Mouse (Mus musculus): ENCODE measurements around the gene Uqcrfs1. TPM values are rescaled to one million over a fixed set of nuclear protein-coding genes. Genes with fewer than 3 reads are reported as not detected.
A peak's percentile ranks its signal among the peaks of the same experiment; 100 is the strongest.

Uqcrfs1 gene
- 218 and 252 TPM in 2 replicates for polyA plus RNA-seq (2014; fragmentation: Nextera tagmentation; extraction: Ambion mirVana)

DNA sequence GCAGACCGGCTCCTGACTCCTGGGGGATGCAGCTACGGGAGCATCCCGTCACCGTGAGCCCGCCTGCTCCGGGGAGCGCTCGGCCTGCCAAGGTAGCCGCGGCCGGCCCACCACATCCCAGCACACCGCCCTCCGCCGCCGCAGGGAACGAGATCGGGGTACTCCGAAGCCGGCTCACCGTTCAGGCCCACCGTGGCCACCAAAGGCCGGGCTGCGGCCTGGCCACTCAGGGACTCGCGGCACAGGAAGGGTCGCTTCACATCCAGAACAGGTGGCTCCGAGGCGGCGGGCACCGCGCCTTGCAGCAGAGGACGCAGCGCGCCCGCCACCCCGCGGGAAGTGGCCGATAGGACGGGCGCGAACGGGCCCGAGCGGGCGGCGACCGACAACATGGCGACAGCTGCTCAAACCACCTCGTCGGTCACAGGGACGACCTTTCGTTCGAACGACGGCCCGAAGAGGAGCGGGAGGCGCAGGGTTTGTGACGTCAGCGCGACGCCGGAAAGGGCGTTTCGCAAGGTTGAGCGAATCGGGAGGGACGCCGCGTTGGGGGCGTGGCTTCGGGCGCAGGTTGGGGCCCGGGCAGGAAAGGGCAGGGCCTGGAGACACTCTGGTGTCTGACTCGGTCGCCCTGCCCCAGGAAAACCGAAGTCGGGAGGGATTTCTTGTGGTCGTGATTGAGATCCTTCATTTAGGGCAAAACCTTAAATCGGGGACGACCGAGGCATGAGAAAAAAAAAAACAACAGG lies at the start of gene Uqcrfs1:
Uqcrfs1 (minus strand) TSS at position 507 of the 749 bp plus-strand sequence.
- ATAC-seq (ENCODE audit: low read depth) (peak; percentile 99), DNase-seq (ENCODE audit: low spot score) (peak; percentile 98)
- Histone ChIP-seq H3K4me1 (ENCODE audit: control insufficient read depth, insufficient read depth, low read length) (peaks cover 11% of the 10 kb centered on the region), H3K27me3 (replicated peaks; ENCODE audit: control insufficient read depth, insufficient read depth, low read length) (no peaks in the 10 kb centered on the region), H3K4me2 (ENCODE audit: low read depth, low read length) (peak within 1 kb of the TSS; percentile 76), H3K4me3 (ENCODE audit: low read depth, low read length) (peak within 1 kb of the TSS; percentile 99), H3K9ac (ENCODE audit: low read depth, low read length) (peak within 1 kb of the TSS; percentile 98), H3K36me3 (ENCODE audit: control insufficient read depth, insufficient read depth, low read length) (peaks cover 9% of the 10 kb centered on the region), H3K9me3 (ENCODE audit: control insufficient read depth, low read length) (no peaks in the 10 kb centered on the region), H3K27ac (replicated peaks; ENCODE audit: low read depth, low read length) (peak within 1 kb of the TSS; percentile 81)
- WGBS, result 0% methylated on average over 41 of the region's 82 CpGs

DNA sequence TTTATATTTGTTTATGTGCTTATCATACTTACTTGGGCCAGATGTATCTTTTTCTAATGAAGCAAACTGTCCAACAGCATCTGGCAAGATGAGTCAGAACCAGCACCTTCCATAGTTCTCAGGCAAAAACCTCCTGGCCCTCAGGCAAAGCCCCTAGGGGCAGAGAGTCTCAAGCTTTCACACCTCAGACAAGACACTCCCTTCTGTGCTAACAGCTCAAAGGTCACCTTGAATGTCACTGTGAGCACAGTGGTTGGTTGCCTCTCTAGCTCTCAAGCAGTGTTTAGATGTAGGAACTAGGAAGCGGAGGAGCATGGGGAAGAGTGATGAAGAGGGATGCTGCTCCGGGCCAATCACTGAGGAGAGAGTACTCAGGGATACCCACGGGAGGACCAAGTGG lies 40.6 kb upstream of the Uqcrfs1 start:
- DNase-seq (ENCODE audit: low spot score) (no peak), ATAC-seq (ENCODE audit: low read depth) (no peak)
- no peaks in the 10 kb centered on the region for H3K27me3 ChIP-seq (replicated peaks; ENCODE audit: control insufficient read depth, insufficient read depth, low read length)
- no peaks in the 10 kb centered on the region for H3K9me3 ChIP-seq (ENCODE audit: control insufficient read depth, low read length)
- H3K4me3 ChIP-seq (ENCODE audit: low read depth, low read length), result no peak overlapping the region
- no peak overlapping the region for H3K27ac ChIP-seq (replicated peaks; ENCODE audit: low read depth, low read length)
- H3K4me1 ChIP-seq (ENCODE audit: control insufficient read depth, insufficient read depth, low read length), result no peaks in the 10 kb centered on the region
- H3K36me3 ChIP-seq (ENCODE audit: control insufficient read depth, insufficient read depth, low read length), result no peaks in the 10 kb centered on the region
- WGBS, result 84% methylated on average over 3 of the region's 3 CpGs
- H3K4me2 ChIP-seq (ENCODE audit: low read depth, low read length), result no peak overlapping the region
- H3K9ac ChIP-seq (ENCODE audit: low read depth, low read length), result no peak overlapping the region

DNA sequence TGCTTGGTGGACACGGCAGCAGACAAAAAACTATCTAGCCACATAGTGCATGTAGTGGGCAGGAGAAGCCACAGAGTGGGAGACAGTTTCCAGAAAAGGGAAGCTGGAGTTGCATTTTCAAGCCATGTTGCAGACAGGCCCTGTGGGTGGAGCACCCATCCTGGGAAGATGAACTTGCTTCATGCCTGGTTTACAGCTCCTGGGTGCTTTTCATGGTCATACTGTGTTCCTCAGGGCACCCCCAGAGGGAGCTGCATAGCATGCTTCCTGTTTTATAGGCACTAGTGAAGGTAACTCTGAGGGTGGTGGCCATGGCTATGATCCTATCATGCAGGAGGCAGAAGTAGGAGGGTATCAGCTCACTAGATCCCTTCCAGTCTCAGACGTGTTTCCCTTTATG lies 37.4 kb upstream of the Uqcrfs1 start:
- H3K9me3 ChIP-seq (ENCODE audit: control insufficient read depth, low read length), result no peaks in the 10 kb centered on the region
- H3K9ac ChIP-seq (ENCODE audit: low read depth, low read length), result no peak overlapping the region
- H3K36me3 ChIP-seq (ENCODE audit: control insufficient read depth, insufficient read depth, low read length), result no peaks in the 10 kb centered on the region
- H3K4me3 ChIP-seq (ENCODE audit: low read depth, low read length), result no peak overlapping the region
- H3K27ac ChIP-seq (replicated peaks; ENCODE audit: low read depth, low read length), result no peak overlapping the region
- no peaks in the 10 kb centered on the region for H3K27me3 ChIP-seq (replicated peaks; ENCODE audit: control insufficient read depth, insufficient read depth, low read length)
- WGBS, result 72% methylated on average over 2 of the region's 2 CpGs
- ATAC-seq (ENCODE audit: low read depth) (no peak), DNase-seq (ENCODE audit: low spot score) (no peak)
- H3K4me2 ChIP-seq (ENCODE audit: low read depth, low read length), result no peak overlapping the region
- no peaks in the 10 kb centered on the region for H3K4me1 ChIP-seq (ENCODE audit: control insufficient read depth, insufficient read depth, low read length)

GRCm38 (mm10) chr13:30578806-30579205 lies 33.6 kb upstream of the Uqcrfs1 start:
- Histone ChIP-seq H3K9ac (ENCODE audit: low read depth, low read length) (no peak overlapping the region), H3K27ac (replicated peaks; ENCODE audit: low read depth, low read length) (no peak overlapping the region), H3K9me3 (ENCODE audit: control insufficient read depth, low read length) (no peaks in the 10 kb centered on the region), H3K36me3 (ENCODE audit: control insufficient read depth, insufficient read depth, low read length) (no peaks in the 10 kb centered on the region), H3K4me2 (ENCODE audit: low read depth, low read length) (no peak overlapping the region), H3K4me1 (ENCODE audit: control insufficient read depth, insufficient read depth, low read length) (no peaks in the 10 kb centered on the region), H3K4me3 (ENCODE audit: low read depth, low read length) (no peak overlapping the region), H3K27me3 (replicated peaks; ENCODE audit: control insufficient read depth, insufficient read depth, low read length) (no peaks in the 10 kb centered on the region)
- ATAC-seq (ENCODE audit: low read depth) (no peak), DNase-seq (ENCODE audit: low spot score) (no peak)
- 72% methylated on average over 2 of the region's 2 CpGs for WGBS

DNA sequence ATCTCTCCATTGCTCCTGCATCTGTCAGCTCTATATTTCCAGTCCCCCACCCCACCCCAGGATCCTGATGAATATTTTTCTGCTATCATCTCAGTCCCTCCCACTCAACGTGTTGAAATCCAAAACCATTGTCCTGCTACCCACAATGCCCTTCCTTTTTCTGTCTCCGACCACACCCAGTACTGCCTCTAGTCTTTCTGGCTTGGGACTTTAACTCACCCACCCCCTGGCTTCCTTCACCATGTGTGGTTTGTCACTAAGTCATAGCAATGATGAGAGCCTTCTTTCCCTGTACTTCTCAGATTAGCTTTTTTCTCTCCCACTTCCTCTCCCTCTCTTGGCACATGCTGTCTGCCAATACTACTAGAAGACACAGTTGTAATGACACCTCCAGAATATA lies 31.7 kb upstream of the Uqcrfs1 start:
- Histone ChIP-seq H3K4me2 (ENCODE audit: low read depth, low read length) (no peak overlapping the region), H3K9ac (ENCODE audit: low read depth, low read length) (no peak overlapping the region), H3K4me3 (ENCODE audit: low read depth, low read length) (no peak overlapping the region), H3K27me3 (replicated peaks; ENCODE audit: control insufficient read depth, insufficient read depth, low read length) (no peaks in the 10 kb centered on the region), H3K27ac (replicated peaks; ENCODE audit: low read depth, low read length) (no peak overlapping the region), H3K9me3 (ENCODE audit: control insufficient read depth, low read length) (no peaks in the 10 kb centered on the region), H3K36me3 (ENCODE audit: control insufficient read depth, insufficient read depth, low read length) (no peaks in the 10 kb centered on the region), H3K4me1 (ENCODE audit: control insufficient read depth, insufficient read depth, low read length) (no peaks in the 10 kb centered on the region)
- 79% methylated on average over 2 of the region's 2 CpGs for WGBS
- DNase-seq (ENCODE audit: low spot score), result no peak
- no peak for ATAC-seq (ENCODE audit: low read depth)

- no peak overlapping the region for H3K4me3 ChIP-seq (ENCODE audit: low read depth, low read length)
- no peak for ATAC-seq (ENCODE audit: low read depth)
- no peak overlapping the region for H3K27ac ChIP-seq (replicated peaks; ENCODE audit: low read depth, low read length)
- no peaks in the 10 kb centered on the region for H3K36me3 ChIP-seq (ENCODE audit: control insufficient read depth, insufficient read depth, low read length)
- H3K9me3 ChIP-seq (ENCODE audit: control insufficient read depth, low read length), result no peaks in the 10 kb centered on the region
- 64% methylated on average over 4 of the region's 4 CpGs for WGBS
- H3K27me3 ChIP-seq (replicated peaks; ENCODE audit: control insufficient read depth, insufficient read depth, low read length), result no peaks in the 10 kb centered on the region
- no peak for DNase-seq (ENCODE audit: low spot score)
- no peak overlapping the region for H3K9ac ChIP-seq (ENCODE audit: low read depth, low read length)
- no peak overlapping the region for H3K4me2 ChIP-seq (ENCODE audit: low read depth, low read length)
- H3K4me1 ChIP-seq (ENCODE audit: control insufficient read depth, insufficient read depth, low read length), result no peaks in the 10 kb centered on the region
Measured at GRCm38 (mm10) chr13:30572971-30573370, 27.8 kb upstream of the Uqcrfs1 start.

DNA sequence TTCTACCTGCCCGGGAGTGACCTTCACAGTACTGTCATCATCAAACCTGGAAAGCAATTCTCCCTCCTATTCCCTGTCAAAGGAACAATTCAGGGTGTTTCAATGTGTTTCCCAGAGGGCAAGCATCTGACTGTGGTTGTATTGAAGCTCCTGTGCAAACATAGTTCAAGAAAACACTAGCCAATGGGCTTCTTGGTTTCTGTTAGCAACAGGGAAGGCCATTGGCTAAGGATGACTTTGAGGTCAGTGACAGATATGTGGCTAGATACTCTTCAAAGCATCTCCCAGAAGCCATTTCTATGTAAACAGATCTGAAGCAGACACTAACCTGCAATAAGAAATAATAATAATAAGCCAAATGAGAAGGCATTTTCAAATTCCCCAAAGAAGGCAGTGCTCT lies 25.0 kb upstream of the Uqcrfs1 start:
- Histone ChIP-seq H3K9me3 (ENCODE audit: control insufficient read depth, low read length) (no peaks in the 10 kb centered on the region), H3K27ac (replicated peaks; ENCODE audit: low read depth, low read length) (no peak overlapping the region), H3K27me3 (replicated peaks; ENCODE audit: control insufficient read depth, insufficient read depth, low read length) (no peaks in the 10 kb centered on the region), H3K4me1 (ENCODE audit: control insufficient read depth, insufficient read depth, low read length) (no peaks in the 10 kb centered on the region), H3K4me3 (ENCODE audit: low read depth, low read length) (no peak overlapping the region), H3K4me2 (ENCODE audit: low read depth, low read length) (no peak overlapping the region), H3K36me3 (ENCODE audit: control insufficient read depth, insufficient read depth, low read length) (no peaks in the 10 kb centered on the region), H3K9ac (ENCODE audit: low read depth, low read length) (no peak overlapping the region)
- ATAC-seq (ENCODE audit: low read depth), result no peak
- WGBS, result 84% methylated on average over 1 of the region's 1 CpGs
- DNase-seq (ENCODE audit: low spot score), result no peak

GRCm38 (mm10) chr13:30567571-30567970 lies 22.4 kb upstream of the Uqcrfs1 start:
- Histone ChIP-seq H3K27ac (replicated peaks; ENCODE audit: low read depth, low read length) (no peak overlapping the region), H3K36me3 (ENCODE audit: control insufficient read depth, insufficient read depth, low read length) (no peaks in the 10 kb centered on the region), H3K4me2 (ENCODE audit: low read depth, low read length) (no peak overlapping the region), H3K9ac (ENCODE audit: low read depth, low read length) (no peak overlapping the region), H3K4me3 (ENCODE audit: low read depth, low read length) (no peak overlapping the region), H3K9me3 (ENCODE audit: control insufficient read depth, low read length) (no peaks in the 10 kb centered on the region), H3K4me1 (ENCODE audit: control insufficient read depth, insufficient read depth, low read length) (no peaks in the 10 kb centered on the region), H3K27me3 (replicated peaks; ENCODE audit: control insufficient read depth, insufficient read depth, low read length) (no peaks in the 10 kb centered on the region)
- 90% methylated on average over 6 of the region's 7 CpGs for WGBS
- DNase-seq (ENCODE audit: low spot score), result no peak
- ATAC-seq (ENCODE audit: low read depth), result no peak

- no peak for ATAC-seq (ENCODE audit: low read depth)
Measured at GRCm38 (mm10) chr13:30566767-30567166, 21.6 kb upstream of the Uqcrfs1 start.

More at GRCm38 (mm10) chr13:30566767-30567166, 21.6 kb upstream of the Uqcrfs1 start:
- Histone ChIP-seq H3K27me3 (replicated peaks; ENCODE audit: control insufficient read depth, insufficient read depth, low read length) (no peaks in the 10 kb centered on the region), H3K36me3 (ENCODE audit: control insufficient read depth, insufficient read depth, low read length) (no peaks in the 10 kb centered on the region), H3K4me1 (ENCODE audit: control insufficient read depth, insufficient read depth, low read length) (no peaks in the 10 kb centered on the region), H3K9ac (ENCODE audit: low read depth, low read length) (no peak overlapping the region), H3K4me2 (ENCODE audit: low read depth, low read length) (no peak overlapping the region), H3K9me3 (ENCODE audit: control insufficient read depth, low read length) (no peaks in the 10 kb centered on the region), H3K27ac (replicated peaks; ENCODE audit: low read depth, low read length) (no peak overlapping the region), H3K4me3 (ENCODE audit: low read depth, low read length) (no peak overlapping the region)
- WGBS, result 62% methylated on average over 8 of the region's 8 CpGs
- DNase-seq (ENCODE audit: low spot score), result peak; percentile 56

Measured in embryonic facial prominence, embryonic 14.5 days (tissue).